Mouse (Mus musculus): ENCODE measurements around the gene Lsm10. TPM values are rescaled to one million over a fixed set of nuclear protein-coding genes. Genes with fewer than 3 reads are reported as not detected.
A peak's percentile ranks its signal among the peaks of the same experiment; 100 is the strongest.

Gene Lsm10
- polyA plus RNA-seq, 1 experiment from 2014 or later, result 41.7 TPM

- ATAC-seq (replicated peaks; ENCODE audit: extremely low read depth, insufficient read depth, low FRiP score), result peak; percentile 95
- Histone ChIP-seq H3K36me3 (ENCODE audit: control insufficient read depth, insufficient read depth) (no peaks in the 10 kb centered on the region), H3K9ac (ENCODE audit: low read length) (peak within 1 kb of the TSS; percentile 93), H3K4me3 (ENCODE audit: low read length) (peak within 1 kb of the TSS; percentile 91), H3K4me1 (ENCODE audit: control insufficient read depth, insufficient read depth, low read length) (peaks cover 55% of the 10 kb centered on the region), H3K27me3 (ENCODE audit: control insufficient read depth, insufficient read depth, low read length) (no peaks in the 10 kb centered on the region), H3K4me2 (ENCODE audit: low read depth, low read length) (peak within 1 kb of the TSS; percentile 97), H3K27ac (ENCODE audit: low read length) (peak within 1 kb of the TSS; percentile 92), H3K9me3 (replicated peaks; ENCODE audit: control insufficient read depth, low read length) (no peaks in the 10 kb centered on the region)
- under 1% methylated on average over 33 of the region's 34 CpGs for WGBS
Observed at GRCm38 (mm10) chr4:126103590-126104068, 7.2 kb downstream of the Lsm10 start, which contains the start of gene Stk40. Gene Stk40 (plus strand): TSS chr4:126103957.

GRCm38 (mm10) chr4:126104261-126105075 is 8.0 kb downstream of the Lsm10 start:
- Histone ChIP-seq H3K4me2 (ENCODE audit: low read depth, low read length) (peak overlapping the region; percentile 97), H3K9ac (ENCODE audit: low read length) (peak overlapping the region; percentile 93), H3K4me3 (ENCODE audit: low read length) (peak overlapping the region; percentile 91), H3K4me1 (ENCODE audit: control insufficient read depth, insufficient read depth, low read length) (peaks cover 56% of the 10 kb centered on the region), H3K36me3 (ENCODE audit: control insufficient read depth, insufficient read depth) (no peaks in the 10 kb centered on the region), H3K27me3 (ENCODE audit: control insufficient read depth, insufficient read depth, low read length) (no peaks in the 10 kb centered on the region), H3K27ac (ENCODE audit: low read length) (peak overlapping the region; percentile 80), H3K9me3 (replicated peaks; ENCODE audit: control insufficient read depth, low read length) (no peaks in the 10 kb centered on the region)
- 0 out of 2 replicates have a peak, but pooled peaks have one; percentile 0 for ATAC-seq (replicated peaks; ENCODE audit: extremely low read depth, insufficient read depth, low FRiP score)
- 2% methylated on average over 34 of the region's 34 CpGs for WGBS

DNA sequence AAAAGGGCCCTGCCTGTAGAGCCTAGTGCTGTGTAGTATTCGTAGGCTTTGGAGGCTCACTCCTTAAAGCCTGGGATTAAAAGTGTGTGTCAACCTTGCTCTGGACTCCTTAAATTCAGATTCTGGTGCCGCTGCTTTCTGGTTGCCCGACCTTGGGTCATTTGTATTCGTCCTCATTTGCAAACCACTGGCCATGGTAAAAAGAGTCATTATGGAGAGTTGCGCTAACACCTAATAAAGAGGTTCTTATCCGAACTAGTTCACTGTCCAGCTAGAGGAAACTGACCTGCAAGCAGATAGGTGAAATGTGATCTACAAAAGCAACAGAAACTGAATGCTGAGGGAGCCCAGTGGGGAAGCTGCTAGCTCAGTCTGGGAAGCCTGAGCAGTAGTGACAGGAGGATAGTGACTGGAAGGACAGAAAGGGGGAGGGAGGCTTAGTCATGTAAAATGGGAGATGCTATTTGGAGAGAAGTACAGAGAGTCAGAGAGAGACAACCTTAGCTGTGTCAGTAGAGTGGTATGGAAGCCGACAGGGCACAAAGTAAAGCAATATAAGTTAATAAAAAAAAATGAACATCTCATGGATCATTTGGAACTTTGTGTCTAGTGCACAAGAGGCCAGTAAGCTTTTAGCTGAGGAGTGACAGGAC is 8.8 kb downstream of the Lsm10 start:
- no peaks in the 10 kb centered on the region for H3K36me3 ChIP-seq (ENCODE audit: control insufficient read depth, insufficient read depth)
- 62% methylated on average over 7 of the region's 7 CpGs for WGBS
- peaks cover 56% of the 10 kb centered on the region for H3K4me1 ChIP-seq (ENCODE audit: control insufficient read depth, insufficient read depth, low read length)
- no peak for ATAC-seq (replicated peaks; ENCODE audit: extremely low read depth, insufficient read depth, low FRiP score)
- no peaks in the 10 kb centered on the region for H3K9me3 ChIP-seq (replicated peaks; ENCODE audit: control insufficient read depth, low read length)
- peak overlapping the region; percentile 93; the same call in 1 of the 2 replicates for H3K9ac ChIP-seq (ENCODE audit: low read length)
- peak overlapping the region; percentile 97 for H3K4me2 ChIP-seq (ENCODE audit: low read depth, low read length)
- no peaks in the 10 kb centered on the region for H3K27me3 ChIP-seq (ENCODE audit: control insufficient read depth, insufficient read depth, low read length)
- peak overlapping the region; percentile 91 for H3K4me3 ChIP-seq (ENCODE audit: low read length)
- H3K27ac ChIP-seq (ENCODE audit: low read length), result no peak overlapping the region

- H3K4me3 ChIP-seq (ENCODE audit: low read length), result no peak overlapping the region
- H3K9me3 ChIP-seq (replicated peaks; ENCODE audit: control insufficient read depth, low read length), result no peaks in the 10 kb centered on the region
- no peak for ATAC-seq (replicated peaks; ENCODE audit: extremely low read depth, insufficient read depth, low FRiP score)
- no peaks in the 10 kb centered on the region for H3K27me3 ChIP-seq (ENCODE audit: control insufficient read depth, insufficient read depth, low read length)
- H3K27ac ChIP-seq (ENCODE audit: low read length), result peak overlapping the region; percentile 97
- H3K9ac ChIP-seq (ENCODE audit: low read length), result peak overlapping the region; percentile 47
- H3K36me3 ChIP-seq (ENCODE audit: control insufficient read depth, insufficient read depth), result no peaks in the 10 kb centered on the region
- H3K4me1 ChIP-seq (ENCODE audit: control insufficient read depth, insufficient read depth, low read length), result peaks cover 62% of the 10 kb centered on the region
- WGBS, result 51% methylated on average over 8 of the region's 8 CpGs
- peak overlapping the region; percentile 5; the same call in 1 of the 2 replicates for H3K4me2 ChIP-seq (ENCODE audit: low read depth, low read length)
Observed at GRCm38 (mm10) chr4:126108061-126108740, 11.8 kb downstream of the Lsm10 start.

GRCm38 (mm10) chr4:126109613-126110373 is 13.4 kb downstream of the Lsm10 start:
- Histone ChIP-seq H3K27me3 (ENCODE audit: control insufficient read depth, insufficient read depth, low read length) (no peaks in the 10 kb centered on the region), H3K36me3 (ENCODE audit: control insufficient read depth, insufficient read depth) (no peaks in the 10 kb centered on the region), H3K4me3 (ENCODE audit: low read length) (peak overlapping the region; percentile 15), H3K9me3 (replicated peaks; ENCODE audit: control insufficient read depth, low read length) (no peaks in the 10 kb centered on the region), H3K9ac (ENCODE audit: low read length) (peak overlapping the region; percentile 62), H3K27ac (ENCODE audit: low read length) (peak overlapping the region; percentile 97), H3K4me1 (ENCODE audit: control insufficient read depth, insufficient read depth, low read length) (peaks cover 69% of the 10 kb centered on the region), H3K4me2 (ENCODE audit: low read depth, low read length) (peak overlapping the region; percentile 60)
- no peak; the same call in 1 of the 2 replicates for ATAC-seq (replicated peaks; ENCODE audit: extremely low read depth, insufficient read depth, low FRiP score)
- WGBS, result 45% methylated on average over 10 of the region's 10 CpGs

- Histone ChIP-seq H3K9ac (ENCODE audit: low read length) (peak overlapping the region; percentile 62), H3K27ac (ENCODE audit: low read length) (peak overlapping the region; percentile 97), H3K36me3 (ENCODE audit: control insufficient read depth, insufficient read depth) (no peaks in the 10 kb centered on the region), H3K4me1 (ENCODE audit: control insufficient read depth, insufficient read depth, low read length) (peaks cover 65% of the 10 kb centered on the region), H3K4me2 (ENCODE audit: low read depth, low read length) (peak overlapping the region; percentile 60), H3K9me3 (replicated peaks; ENCODE audit: control insufficient read depth, low read length) (no peaks in the 10 kb centered on the region), H3K4me3 (ENCODE audit: low read length) (peak overlapping the region; percentile 26), H3K27me3 (ENCODE audit: control insufficient read depth, insufficient read depth, low read length) (no peaks in the 10 kb centered on the region)
- WGBS, result 1% methylated on average over 12 of the region's 12 CpGs
- peak; percentile 74 for ATAC-seq (replicated peaks; ENCODE audit: extremely low read depth, insufficient read depth, low FRiP score)
Observed at GRCm38 (mm10) chr4:126110374-126111152, 14.1 kb downstream of the Lsm10 start.

DNA sequence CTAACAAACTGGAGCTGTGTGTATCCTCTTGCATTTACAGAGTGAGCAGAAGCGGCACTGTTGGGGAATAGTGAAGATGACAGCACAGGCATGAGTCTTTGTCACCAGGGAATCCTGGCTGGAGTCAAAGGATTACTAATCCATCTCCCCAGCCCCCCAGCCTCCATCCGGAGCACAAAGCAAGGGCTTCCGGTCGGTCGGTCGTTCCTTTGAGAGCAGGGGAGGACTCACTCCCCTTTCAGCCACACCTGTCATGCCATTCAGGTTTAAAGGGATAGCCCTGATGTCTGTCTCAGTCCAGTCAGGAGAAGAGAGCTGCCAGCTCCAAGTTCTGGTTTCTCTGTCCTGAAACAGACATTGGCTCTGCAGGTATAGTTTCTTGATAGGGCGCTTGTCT is 14.7 kb downstream of the Lsm10 start:
- WGBS, result 14% methylated on average over 7 of the region's 7 CpGs
- Histone ChIP-seq H3K4me3 (ENCODE audit: low read length) (peak overlapping the region; percentile 26; the same call in 1 of the 2 replicates), H3K9ac (ENCODE audit: low read length) (peak overlapping the region; percentile 62), H3K9me3 (replicated peaks; ENCODE audit: control insufficient read depth, low read length) (no peaks in the 10 kb centered on the region), H3K4me1 (ENCODE audit: control insufficient read depth, insufficient read depth, low read length) (peaks cover 66% of the 10 kb centered on the region), H3K4me2 (ENCODE audit: low read depth, low read length) (peak overlapping the region; percentile 60), H3K27me3 (ENCODE audit: control insufficient read depth, insufficient read depth, low read length) (no peaks in the 10 kb centered on the region), H3K36me3 (ENCODE audit: control insufficient read depth, insufficient read depth) (no peaks in the 10 kb centered on the region), H3K27ac (ENCODE audit: low read length) (peak overlapping the region; percentile 97)
- ATAC-seq (replicated peaks; ENCODE audit: extremely low read depth, insufficient read depth, low FRiP score), result no peak

- H3K4me1 ChIP-seq (ENCODE audit: control insufficient read depth, insufficient read depth, low read length), result peaks cover 59% of the 10 kb centered on the region
- no peaks in the 10 kb centered on the region for H3K9me3 ChIP-seq (replicated peaks; ENCODE audit: control insufficient read depth, low read length)
- H3K9ac ChIP-seq (ENCODE audit: low read length), result no peak overlapping the region
- WGBS, result 73% methylated on average over 4 of the region's 4 CpGs
- ATAC-seq (replicated peaks; ENCODE audit: extremely low read depth, insufficient read depth, low FRiP score), result no peak
- no peak overlapping the region for H3K4me3 ChIP-seq (ENCODE audit: low read length)
- no peaks in the 10 kb centered on the region for H3K27me3 ChIP-seq (ENCODE audit: control insufficient read depth, insufficient read depth, low read length)
- H3K36me3 ChIP-seq (ENCODE audit: control insufficient read depth, insufficient read depth), result no peaks in the 10 kb centered on the region
- no peak overlapping the region for H3K27ac ChIP-seq (ENCODE audit: low read length)
- H3K4me2 ChIP-seq (ENCODE audit: low read depth, low read length), result no peak overlapping the region
Observed at GRCm38 (mm10) chr4:126113243-126113642, 16.8 kb downstream of the Lsm10 start.
